11 mouse cellular contexts compared by ENCODE assay signal in genomic region chr5:44087034-44087433, GRCm38 (mm10). TPM values are rescaled to one million over a fixed set of nuclear protein-coding genes. Genes with fewer than 3 reads are reported as not detected.
DNase-seq lines count a peak whose midpoint lies in the region; ATAC-seq and TF ChIP-seq lines count a peak whose summit lies in the region.
"Had no signal": no experiment of that assay in that cellular context is flagged by ENCODE, and none has a peak within 500 bp of the region (broad histone marks: within the 10 kb centered on the region; RNA-seq: fewer than 3 reads in every experiment).

No protein-coding gene starts in this region.

- TF ChIP-seq CTCF in hindbrain, postnatal 0 days (IDR thresholded peaks at IDR 0.05; ENCODE audit: low read depth), result no peak

- no peaks in the 10 kb centered on the region for H3K27me3 ChIP-seq in hindbrain, embryonic 12.5 days
- no peaks in the 10 kb centered on the region for H3K27me3 ChIP-seq in hindbrain, postnatal 0 days (ENCODE audit: insufficient read depth, low read length)
- no peaks in the 10 kb centered on the region for H3K27me3 ChIP-seq in embryonic facial prominence, embryonic 10.5 days (replicated peaks; ENCODE audit: low read depth, poor library complexity, severe bottlenecking)
- H3K27me3 ChIP-seq in heart, embryonic 13.5 days (replicated peaks), result no peaks in the 10 kb centered on the region
- H3K27me3 ChIP-seq in limb, embryonic 13.5 days, result no peaks in the 10 kb centered on the region
- H3K27me3 ChIP-seq: CH12.LX; forebrain, embryonic 15.5 days; midbrain, embryonic 15.5 days had no signal

- 65% methylated on average over 5 of the region's 5 CpGs for WGBS in hindbrain, embryonic 12.5 days
- 65% methylated on average over 5 of the region's 5 CpGs for WGBS in hindbrain, postnatal 0 days
- WGBS in embryonic facial prominence, embryonic 10.5 days, result 47% methylated on average over 5 of the region's 5 CpGs
- 28% methylated on average over 5 of the region's 5 CpGs for WGBS in heart, embryonic 13.5 days
- WGBS in limb, embryonic 13.5 days, result 31% methylated on average over 5 of the region's 5 CpGs

- no peak overlapping the region for H3K4me3 ChIP-seq in hindbrain, embryonic 12.5 days
- H3K4me3 ChIP-seq in hindbrain, postnatal 0 days (ENCODE audit: low read length), result no peak overlapping the region
- H3K4me3 ChIP-seq in embryonic facial prominence, embryonic 10.5 days, result no peak overlapping the region
- H3K4me3 ChIP-seq in heart, embryonic 13.5 days, result no peak overlapping the region
- no peak overlapping the region for H3K4me3 ChIP-seq in limb, embryonic 13.5 days
- H3K4me3 ChIP-seq: forebrain, embryonic 15.5 days; midbrain, embryonic 15.5 days had no signal

- H3K27ac ChIP-seq in hindbrain, embryonic 12.5 days, result peak overlapping the region; percentile 30; the same call in 1 of the 2 replicates
- no peak overlapping the region for H3K27ac ChIP-seq in hindbrain, postnatal 0 days
- peak overlapping the region; percentile 32; the same call in 1 of the 2 replicates for H3K27ac ChIP-seq in embryonic facial prominence, embryonic 10.5 days (replicated peaks)
- peak overlapping the region; percentile 76 for H3K27ac ChIP-seq in heart, embryonic 13.5 days (replicated peaks)
- no peak overlapping the region; the same call in 1 of the 2 replicates for H3K27ac ChIP-seq in limb, embryonic 13.5 days
- H3K27ac ChIP-seq: forebrain, embryonic 15.5 days; midbrain, embryonic 15.5 days had no signal

- no peak overlapping the region for H3K4me2 ChIP-seq in hindbrain, embryonic 12.5 days (replicated peaks)
- H3K4me2 ChIP-seq in hindbrain, postnatal 0 days (ENCODE audit: low read depth, low read length), result no peak overlapping the region
- H3K4me2 ChIP-seq in heart, embryonic 13.5 days, result no peak overlapping the region
- no peak overlapping the region for H3K4me2 ChIP-seq in limb, embryonic 13.5 days (replicated peaks)
- H3K4me2 ChIP-seq: forebrain, embryonic 15.5 days; midbrain, embryonic 15.5 days had no signal

- ATAC-seq in hindbrain, embryonic 12.5 days (ENCODE audit: low FRiP score), result no peak
- no peak for ATAC-seq in hindbrain, postnatal 0 days
- ATAC-seq in heart, embryonic 13.5 days (ENCODE audit: extremely low read depth, insufficient number of reproducible peaks, low FRiP score, low TSS enrichment), result peak; percentile 51; the same call in 1 of the 2 replicates
- ATAC-seq in limb, embryonic 13.5 days (ENCODE audit: low FRiP score, low read depth), result peak; percentile 48; the same call in 1 of the 2 replicates
- no peak for ATAC-seq in CD4-positive, CD25-positive, alpha-beta regulatory T cell, adult 4 months
- ATAC-seq in erythroid progenitor cell, adult 5-6 weeks (replicated peaks; ENCODE audit: low FRiP score, poor library complexity, severe bottlenecking), result no peak
- ATAC-seq: forebrain, embryonic 15.5 days; midbrain, embryonic 15.5 days had no signal

- H3K36me3 ChIP-seq in hindbrain, embryonic 12.5 days, result peaks cover 30% of the 10 kb centered on the region
- no peaks in the 10 kb centered on the region for H3K36me3 ChIP-seq in hindbrain, postnatal 0 days (ENCODE audit: insufficient read depth, low read length)
- H3K36me3 ChIP-seq in embryonic facial prominence, embryonic 10.5 days (replicated peaks), result peaks cover 84% of the 10 kb centered on the region
- 0 out of 2 replicates have a peak, but pooled peaks cover 3% of the 10 kb centered on the region for H3K36me3 ChIP-seq in heart, embryonic 13.5 days
- H3K36me3 ChIP-seq in limb, embryonic 13.5 days, result peaks cover 31% of the 10 kb centered on the region
- H3K36me3 ChIP-seq: forebrain, embryonic 15.5 days; midbrain, embryonic 15.5 days had no signal

- H3K9ac ChIP-seq in hindbrain, embryonic 12.5 days, result no peak overlapping the region
- no peak overlapping the region for H3K9ac ChIP-seq in hindbrain, postnatal 0 days (replicated peaks; ENCODE audit: low read length)
- no peak overlapping the region for H3K9ac ChIP-seq in heart, embryonic 13.5 days
- H3K9ac ChIP-seq in limb, embryonic 13.5 days, result no peak overlapping the region
- H3K9ac ChIP-seq: forebrain, embryonic 15.5 days; midbrain, embryonic 15.5 days had no signal

- intact Hi-C loops in left cerebral cortex, postnatal 14 days (cut with DNase I), result no loop called here

- H3K9me3 ChIP-seq in hindbrain, embryonic 12.5 days (replicated peaks), result no peaks in the 10 kb centered on the region
- no peaks in the 10 kb centered on the region for H3K9me3 ChIP-seq in hindbrain, postnatal 0 days (ENCODE audit: low read length)
- peaks cover 4% of the 10 kb centered on the region; the same call in 1 of the 2 replicates for H3K9me3 ChIP-seq in embryonic facial prominence, embryonic 10.5 days
- no peaks in the 10 kb centered on the region for H3K9me3 ChIP-seq in heart, embryonic 13.5 days
- H3K9me3 ChIP-seq in limb, embryonic 13.5 days, result no peaks in the 10 kb centered on the region; the same call in 1 of the 2 replicates
- H3K9me3 ChIP-seq: forebrain, embryonic 15.5 days; midbrain, embryonic 15.5 days had no signal

- H3K4me1 ChIP-seq in hindbrain, embryonic 12.5 days, result 0 out of 2 replicates have a peak, but pooled peaks cover 5% of the 10 kb centered on the region
- no peaks in the 10 kb centered on the region for H3K4me1 ChIP-seq in hindbrain, postnatal 0 days (ENCODE audit: insufficient read depth, low read length)
- peaks cover 16% of the 10 kb centered on the region for H3K4me1 ChIP-seq in embryonic facial prominence, embryonic 10.5 days
- peaks cover 19% of the 10 kb centered on the region for H3K4me1 ChIP-seq in heart, embryonic 13.5 days
- peaks cover 13% of the 10 kb centered on the region for H3K4me1 ChIP-seq in limb, embryonic 13.5 days
- H3K4me1 ChIP-seq: forebrain, embryonic 15.5 days; midbrain, embryonic 15.5 days had no signal

- no peak for DNase-seq in hindbrain, postnatal 0 days (ENCODE audit: low spot score)
- peak; percentile 37 for DNase-seq in embryonic facial prominence, embryonic 10.5 days (ENCODE audit: low spot score)
- no peak for DNase-seq in left cerebral cortex, postnatal 14 days (ENCODE audit: low spot score in 2 of 2)

RNA-seq across cellular contexts. Expression of gene Prom1, which starts 14.8 kb away (rescaled TPM):
- 88.3 and 95.5 TPM in 2 replicates for polyA plus RNA-seq in hindbrain, embryonic 12.5 days (2016; fragmentation: Nextera tagmentation; extraction: Ambion mirVana)
- 22.6 and 27.4 TPM in 2 replicates for total RNA-seq in hindbrain, postnatal 0 days (2014; rRNA removed)
- 21.0 and 26.2 TPM in 2 replicates for polyA plus RNA-seq in hindbrain, postnatal 0 days (2015; fragmentation: Nextera tagmentation; extraction: Ambion mirVana)
- 102 and 110 TPM in 2 replicates for polyA plus RNA-seq in embryonic facial prominence, embryonic 10.5 days (2016; fragmentation: Nextera tagmentation; extraction: Ambion mirVana)
- polyA plus RNA-seq in heart, embryonic 13.5 days (2015; fragmentation: Nextera tagmentation; extraction: Ambion mirVana), result 11.7 and 13.7 TPM in 2 replicates
- polyA plus RNA-seq in limb, embryonic 13.5 days (2015; fragmentation: Nextera tagmentation; extraction: Ambion mirVana), result 57.1 and 62.7 TPM in 2 replicates
- 1 to 10 TPM in 1 of 2 experiments, under 1 TPM in 1; 0.69 to 1.4 TPM for polyA plus RNA-seq in CD4-positive, CD25-positive, alpha-beta regulatory T cell, adult 4 months (2017; shearing (Covaris generic))
- total RNA-seq in erythroid progenitor cell, adult 5-6 weeks (2015; ENCODE audit: low replicate concordance), result 21.4 and 32.1 TPM in 2 replicates
- total RNA-seq in erythroid progenitor cell, adult 5-6 weeks (2017; ENCODE audit: low replicate concordance), result 19.4 and 24.8 TPM in 2 replicates
- total RNA-seq in left cerebral cortex, postnatal 14 days (2021), result 10 to 100 TPM; 14.9 to 15.1 TPM

Comparison
In these comparisons a context has a peak if more than half of its experiments do, and no peak if none do; other contexts are left out.
1. H3K27ac ChIP-seq: peak in hindbrain, embryonic 12.5 days (single experiment), embryonic facial prominence, embryonic 10.5 days (single experiment) and heart, embryonic 13.5 days (single experiment); none in hindbrain, postnatal 0 days (single experiment) and limb, embryonic 13.5 days (single experiment).
2. ATAC-seq: peak in heart, embryonic 13.5 days (single experiment) and limb, embryonic 13.5 days (single experiment); none in hindbrain, embryonic 12.5 days (single experiment), hindbrain, postnatal 0 days (single experiment), CD4-positive, CD25-positive, alpha-beta regulatory T cell, adult 4 months (single experiment) and erythroid progenitor cell, adult 5-6 weeks (single experiment).